Comparison of ENCODE assay signal across 8 mouse cellular contexts in the genomic region with DNA sequence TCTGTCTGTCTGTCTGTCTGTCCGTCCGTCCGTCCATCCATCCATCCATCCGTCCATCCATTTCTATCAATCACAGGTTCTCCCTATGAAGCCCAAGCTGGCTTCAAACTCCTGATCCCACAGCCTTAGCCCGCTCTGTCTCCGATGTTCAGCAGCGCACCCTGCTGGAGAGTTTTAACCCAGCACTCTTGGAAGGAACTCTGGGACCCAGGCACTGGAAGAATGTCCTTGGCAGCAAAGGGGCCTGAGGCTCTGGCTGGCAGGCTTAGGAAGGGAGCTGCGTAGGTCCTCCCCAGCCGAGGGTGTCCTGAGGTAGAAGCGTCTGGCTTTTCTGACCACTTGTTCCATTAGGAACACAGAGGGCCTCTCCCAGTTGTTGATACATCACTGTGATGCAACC. TPM values are rescaled to one million over a fixed set of nuclear protein-coding genes. Genes with fewer than 3 reads are reported as not detected.
DNase-seq lines count a peak whose midpoint lies in the region; ATAC-seq lines count a peak whose summit lies in the region.
"Had no signal": no experiment of that assay in that cellular context is flagged by ENCODE, and none has a peak within 500 bp of the region (broad histone marks: within the 10 kb centered on the region; RNA-seq: fewer than 3 reads in every experiment).

No protein-coding gene starts in this region.

- peak overlapping the region; percentile 52; the same call in 1 of the 2 replicates for H3K27ac ChIP-seq in stomach, embryonic 14.5 days (ENCODE audit: low read length)

- H3K27me3 ChIP-seq in stomach, embryonic 14.5 days (ENCODE audit: control insufficient read depth, insufficient read depth, low read length), result no peaks in the 10 kb centered on the region

- H3K4me3 ChIP-seq in stomach, embryonic 14.5 days (ENCODE audit: low read depth, low read length), result no peak overlapping the region

- no peak overlapping the region for H3K9ac ChIP-seq in stomach, embryonic 14.5 days (replicated peaks; ENCODE audit: low read depth, low read length)

- 0 out of 2 replicates have a peak, but pooled peaks cover 2% of the 10 kb centered on the region for H3K4me1 ChIP-seq in stomach, embryonic 14.5 days (ENCODE audit: control insufficient read depth, insufficient read depth, low read length)

- H3K4me2 ChIP-seq in stomach, embryonic 14.5 days (replicated peaks; ENCODE audit: low read depth, low read length), result peak overlapping the region; percentile 23; the same call in 1 of the 2 replicates

- H3K36me3 ChIP-seq in stomach, embryonic 14.5 days (ENCODE audit: control insufficient read depth, insufficient read depth, low read length), result no peaks in the 10 kb centered on the region; the same call in 1 of the 2 replicates

- no peaks in the 10 kb centered on the region for H3K9me3 ChIP-seq in stomach, embryonic 14.5 days (ENCODE audit: control insufficient read depth, low read depth, low read length)

- 44% methylated on average over 10 of the region's 10 CpGs for WGBS in stomach, embryonic 14.5 days

- DNase-seq in 416B (ENCODE audit: low read depth), result peak; percentile 76
- DNase-seq in CD4-positive helper T cell, adult 2 months (ENCODE audit: low read depth, low spot score), result peak; percentile 58
- peak; percentile 58 for DNase-seq in c-Kit-positive CD71-positive TER-119-negative erythroid progenitor cells, embryonic 14.5 days (ENCODE audit: low read depth)
- DNase-seq in heart, adult 8-10 months (ENCODE audit: low spot score), result peak; percentile 77
- DNase-seq in kidney, postnatal 25 days, result peak; percentile 66 to 78

- peak; percentile 25 for ATAC-seq in megakaryocyte, adult 5-6 weeks (ENCODE audit: poor library complexity, severe bottlenecking)
- ATAC-seq in stomach, embryonic 14.5 days (ENCODE audit: insufficient number of reproducible peaks, insufficient read depth, low FRiP score, low read depth), result no peak

RNA-seq across cellular contexts. Expression of gene Arpc1b, which starts 2.9 kb away (rescaled TPM):
- 10 to 100 TPM; 46.0 to 70.3 (median 55.0) TPM for total RNA-seq in heart, adult 8-10 months (2022)
- 361 and 425 TPM in 2 replicates for total RNA-seq in megakaryocyte, adult 5-6 weeks (2015)
- 297 and 318 TPM in 2 replicates for total RNA-seq in megakaryocyte, adult 5-6 weeks (2017)
- polyA plus RNA-seq in stomach, embryonic 14.5 days (2014; fragmentation: Nextera tagmentation; extraction: Ambion mirVana), result 144 and 163 TPM in 2 replicates

RNA-seq across cellular contexts. Expression of gene Pdap1, which starts 23.1 kb away (rescaled TPM):
- 10 to 100 TPM; 30.2 to 50.2 (median 42.8) TPM for total RNA-seq in heart, adult 8-10 months (2022)
- 24.8 and 26.1 TPM in 2 replicates for total RNA-seq in megakaryocyte, adult 5-6 weeks (2015)
- total RNA-seq in megakaryocyte, adult 5-6 weeks (2017), result 140 and 144 TPM in 2 replicates
- 102 and 111 TPM in 2 replicates for polyA plus RNA-seq in stomach, embryonic 14.5 days (2014; fragmentation: Nextera tagmentation; extraction: Ambion mirVana)

RNA-seq across cellular contexts. Expression of gene Bud31, which starts 23.2 kb away (rescaled TPM):
- 10 to 100 TPM; 53.1 to 60.7 (median 57.3) TPM for total RNA-seq in heart, adult 8-10 months (2022)
- 179 and 181 TPM in 2 replicates for total RNA-seq in megakaryocyte, adult 5-6 weeks (2015)
- total RNA-seq in megakaryocyte, adult 5-6 weeks (2017), result 217 and 234 TPM in 2 replicates
- polyA plus RNA-seq in stomach, embryonic 14.5 days (2014; fragmentation: Nextera tagmentation; extraction: Ambion mirVana), result 186 and 191 TPM in 2 replicates

RNA-seq across cellular contexts. Expression of gene Kpna7, which starts 33.1 kb away (rescaled TPM):
- total RNA-seq in heart, adult 8-10 months (2022), result not detected
- total RNA-seq in megakaryocyte, adult 5-6 weeks (2015), result not detected in 2 replicates
- not detected in 2 replicates for total RNA-seq in megakaryocyte, adult 5-6 weeks (2017)
- not detected in 2 replicates for polyA plus RNA-seq in stomach, embryonic 14.5 days (2014; fragmentation: Nextera tagmentation; extraction: Ambion mirVana)
- total RNA-seq: left cerebral cortex, postnatal 25 days had no signal

RNA-seq across cellular contexts. Expression of gene Arpc1a, which starts 33.3 kb away (rescaled TPM):
- total RNA-seq in heart, adult 8-10 months (2022), result 10 to 100 TPM; 59.9 to 67.2 (median 63.8) TPM
- 98.2 and 102 TPM in 2 replicates for total RNA-seq in megakaryocyte, adult 5-6 weeks (2015)
- 65.2 and 77.0 TPM in 2 replicates for total RNA-seq in megakaryocyte, adult 5-6 weeks (2017)
- 150 and 152 TPM in 2 replicates for polyA plus RNA-seq in stomach, embryonic 14.5 days (2014; fragmentation: Nextera tagmentation; extraction: Ambion mirVana)

Comparison
In these comparisons a context has a peak if more than half of its experiments do, and no peak if none do; other contexts are left out.
1. RNA of gene Arpc1b, which starts 2.9 kb away (total RNA-seq): 297 to 425 TPM in megakaryocyte, adult 5-6 weeks; 46.0 to 70.3 TPM in heart, adult 8-10 months; every median in the first group is over 4 times any median in the second.
2. Peak in every context shown above with its lines, with median percentiles within 50 percentile points of each other: DNase-seq.